Mouse (Mus musculus): ENCODE measurements around the gene Sf3a1.

Gene Sf3a1

DNA sequence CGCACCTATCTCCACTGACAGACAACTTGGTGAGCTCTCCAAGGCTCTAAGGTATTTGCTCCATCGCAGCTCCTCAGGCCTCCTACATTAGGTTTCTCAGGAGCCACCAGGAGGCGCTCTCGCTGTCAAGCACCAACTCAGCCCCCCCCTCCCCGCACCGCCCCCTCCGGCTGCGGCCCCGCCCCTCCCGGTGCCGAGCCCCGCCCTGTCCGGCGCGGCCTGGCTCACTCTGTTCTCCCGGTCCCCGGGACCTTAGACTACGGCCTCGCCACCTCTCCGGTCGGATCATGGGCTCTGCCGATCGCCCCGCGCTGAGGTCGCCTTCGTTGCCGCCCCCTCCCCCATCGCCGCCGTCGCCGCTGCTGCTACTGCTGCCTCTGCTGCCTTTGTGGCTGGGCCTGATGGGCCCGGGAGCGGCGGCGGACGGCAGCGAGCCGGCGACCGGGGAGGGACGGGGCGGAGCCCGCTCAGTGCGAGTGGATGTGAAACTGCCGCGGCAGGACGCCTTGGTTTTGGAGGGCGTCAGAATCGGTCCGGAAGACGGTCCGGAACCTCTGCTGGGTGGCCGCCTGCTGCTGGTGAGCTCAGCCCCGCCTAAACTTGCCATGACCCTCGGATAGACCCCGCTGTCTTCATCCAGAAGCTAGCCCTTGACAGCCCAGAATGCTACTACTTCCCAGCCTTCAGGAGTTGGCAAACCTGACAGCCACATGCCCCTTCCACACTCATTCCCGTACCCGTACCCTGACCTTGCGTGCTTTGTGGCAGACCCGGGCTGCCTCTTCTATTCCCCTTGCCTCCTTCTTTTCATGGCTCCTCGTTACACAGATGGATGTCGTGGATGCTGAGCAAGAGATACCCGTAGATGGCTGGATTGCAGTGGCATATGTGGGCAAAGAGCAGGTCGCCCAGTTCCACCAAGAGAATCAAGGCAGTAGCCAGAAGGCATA lies 24.9 kb upstream of the Sf3a1 start, which contains the start of gene Rnf215:
Gene Rnf215, plus strand, starts transcription at position 217 of the 950 bp plus-strand sequence.
- peak; percentile 90 for DNase-seq (ENCODE audit: low read depth, low spot score)

DNA sequence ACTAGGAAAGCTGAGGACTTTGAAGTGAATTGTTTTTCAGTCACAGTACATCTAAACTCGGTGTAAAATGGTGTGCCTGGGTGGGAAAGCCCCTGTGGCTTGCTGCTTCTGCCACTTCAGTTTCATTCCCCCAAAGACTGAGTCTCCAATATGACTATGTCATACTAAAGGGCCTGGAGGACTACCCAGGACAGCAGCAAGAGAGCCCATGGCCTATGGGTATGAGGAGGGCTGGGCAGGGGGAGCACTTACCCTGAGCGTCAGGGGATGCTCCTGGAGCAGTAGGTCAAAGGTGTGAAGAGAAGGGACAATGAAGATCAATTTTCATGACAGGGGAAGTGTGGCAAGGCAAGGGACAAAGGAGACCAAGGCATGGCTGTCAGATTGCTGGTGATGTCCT lies 21.2 kb upstream of the Sf3a1 start:
- DNase-seq (ENCODE audit: low read depth, low spot score) = no peak

DNA sequence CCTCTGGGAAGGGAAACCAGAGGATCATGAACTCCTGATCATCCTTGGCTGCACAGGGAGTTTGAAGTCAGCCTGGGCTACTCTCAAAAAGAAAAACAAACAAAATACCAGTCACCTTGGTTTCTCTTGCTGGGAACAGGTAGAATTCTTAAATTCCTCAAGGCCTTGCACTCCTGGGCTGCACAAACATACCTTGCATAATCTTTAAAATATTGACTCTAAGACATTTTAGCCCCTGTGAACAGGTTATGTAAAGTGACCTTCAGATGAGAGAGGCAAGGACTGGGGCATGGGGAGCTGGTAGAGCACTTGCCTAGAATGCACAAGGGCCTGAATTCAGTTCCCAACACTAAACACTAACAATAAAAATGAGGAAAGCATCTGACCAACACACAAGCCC lies 18.6 kb upstream of the Sf3a1 start:
- no peak for DNase-seq (ENCODE audit: low read depth, low spot score)

DNA sequence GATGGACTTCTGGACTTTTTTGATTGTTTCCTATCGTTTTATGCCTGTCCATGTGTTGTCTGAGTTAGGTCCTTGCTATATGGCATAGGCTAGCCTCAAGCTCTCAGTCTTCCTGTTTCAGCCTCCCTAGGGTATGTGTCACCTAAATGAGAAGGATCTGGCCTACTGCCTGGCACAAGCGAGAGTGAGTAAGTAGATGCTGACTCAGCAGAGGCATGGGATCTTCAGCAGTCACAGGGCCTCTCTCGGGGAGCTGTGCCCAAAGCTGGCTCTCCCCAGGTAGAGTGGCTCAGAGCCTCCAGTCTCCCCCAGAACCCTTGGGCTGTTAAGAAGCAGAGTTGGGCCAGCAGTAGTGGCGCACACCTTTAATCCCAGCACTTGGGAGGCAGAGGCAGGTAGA lies 17.8 kb upstream of the Sf3a1 start:
- no peak for DNase-seq (ENCODE audit: low read depth, low spot score)

DNA sequence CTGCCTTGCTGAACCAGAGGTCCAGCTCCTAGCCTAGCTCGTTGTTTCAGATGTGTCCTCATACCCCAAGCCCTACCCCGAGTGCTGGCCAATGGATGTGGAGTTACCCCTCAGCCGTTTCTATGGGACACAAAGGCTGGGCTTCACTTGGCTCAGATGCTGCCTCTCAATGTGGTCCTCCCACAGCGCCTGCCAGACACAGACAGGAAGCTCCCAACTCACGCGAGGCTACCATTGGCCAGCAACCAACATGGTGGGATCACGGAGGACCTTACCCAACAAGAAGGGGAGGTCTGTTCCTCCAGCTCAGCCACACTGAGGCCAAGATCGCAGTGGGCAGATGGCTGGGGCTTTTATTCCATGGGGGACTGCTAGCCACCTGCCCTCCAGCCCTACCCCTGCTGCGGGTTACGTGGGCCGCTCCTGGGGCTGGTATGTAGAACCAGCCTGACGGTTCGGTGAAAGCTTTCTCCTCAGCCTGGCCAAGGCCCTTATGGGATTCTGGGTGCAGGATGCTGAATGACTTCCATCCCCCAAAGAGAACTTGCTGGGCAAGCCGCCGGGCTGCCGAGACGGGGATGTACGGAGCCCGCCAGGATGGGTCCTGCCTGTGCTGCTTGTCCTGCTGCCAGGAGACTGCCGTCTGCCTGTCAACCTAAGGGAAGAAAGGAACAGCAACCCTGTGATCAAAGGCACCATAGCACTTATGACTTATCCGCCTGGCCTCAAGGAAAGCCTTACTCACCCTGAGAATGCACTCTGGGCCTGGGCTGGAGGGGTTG lies 16.7 kb upstream of the Sf3a1 start:
- no peak for DNase-seq (ENCODE audit: low read depth, low spot score)

DNA sequence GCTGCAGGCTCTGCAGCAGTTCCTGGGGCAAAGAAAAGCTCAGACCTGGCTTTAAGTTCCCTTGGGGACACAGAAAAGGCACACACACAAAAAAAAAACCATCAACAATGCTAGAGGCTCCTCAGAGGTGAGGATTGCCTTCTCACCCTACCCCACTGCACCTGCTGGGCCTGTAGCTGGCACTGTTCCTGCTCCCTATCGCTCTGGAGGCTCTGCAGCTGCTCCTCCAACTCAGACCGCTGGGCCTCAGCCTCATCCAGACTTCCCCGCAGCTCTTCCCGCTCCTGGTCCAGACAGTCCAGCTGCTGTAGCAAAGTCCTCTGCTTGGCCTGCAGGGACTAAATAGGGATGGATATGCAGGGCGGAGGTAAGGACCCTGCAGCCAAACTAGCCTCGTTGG lies 13.8 kb upstream of the Sf3a1 start:
- no peak for DNase-seq (ENCODE audit: low read depth, low spot score)

DNA sequence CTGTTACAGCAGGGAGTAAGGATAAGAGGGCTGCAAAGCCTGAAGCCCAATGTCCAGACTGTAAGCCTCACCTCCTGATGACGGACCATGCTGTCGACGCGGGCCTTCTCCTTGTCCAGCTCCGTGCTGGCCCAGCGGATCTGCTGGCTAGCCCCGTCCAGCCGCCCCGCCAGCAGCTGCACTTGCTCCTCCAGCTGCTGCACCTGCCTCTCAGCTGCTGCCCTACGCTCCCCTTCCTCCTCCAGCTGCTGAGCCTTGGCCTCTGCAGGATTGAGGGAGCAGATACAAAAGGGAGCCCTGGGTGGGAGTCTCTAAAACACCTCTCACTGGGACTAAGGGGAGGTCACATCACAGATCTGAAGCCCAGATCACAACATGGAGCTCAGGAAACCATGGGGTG lies 13.1 kb upstream of the Sf3a1 start:
- no peak for DNase-seq (ENCODE audit: low read depth, low spot score)

DNA sequence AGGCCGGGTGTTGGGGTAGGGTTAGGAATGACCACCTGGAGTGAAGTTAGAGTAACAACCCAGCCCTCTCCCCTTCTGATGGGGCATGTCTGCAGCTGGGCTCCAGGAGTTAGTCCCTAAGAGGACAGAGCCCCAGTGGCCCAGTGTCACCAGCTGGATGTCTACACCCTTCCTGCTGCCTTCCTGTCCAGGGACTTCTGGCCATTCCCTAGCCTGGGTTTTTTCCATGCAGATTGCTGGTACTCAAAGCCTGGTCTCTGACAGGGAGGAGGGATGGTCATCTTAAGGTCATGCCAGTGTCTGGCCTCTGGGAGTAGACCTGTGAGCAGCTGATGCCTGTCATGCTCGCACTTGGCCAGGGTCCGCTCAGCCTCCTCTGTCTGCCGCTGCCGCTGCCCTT lies 12.0 kb upstream of the Sf3a1 start:
- no peak for DNase-seq (ENCODE audit: low read depth, low spot score)

DNA sequence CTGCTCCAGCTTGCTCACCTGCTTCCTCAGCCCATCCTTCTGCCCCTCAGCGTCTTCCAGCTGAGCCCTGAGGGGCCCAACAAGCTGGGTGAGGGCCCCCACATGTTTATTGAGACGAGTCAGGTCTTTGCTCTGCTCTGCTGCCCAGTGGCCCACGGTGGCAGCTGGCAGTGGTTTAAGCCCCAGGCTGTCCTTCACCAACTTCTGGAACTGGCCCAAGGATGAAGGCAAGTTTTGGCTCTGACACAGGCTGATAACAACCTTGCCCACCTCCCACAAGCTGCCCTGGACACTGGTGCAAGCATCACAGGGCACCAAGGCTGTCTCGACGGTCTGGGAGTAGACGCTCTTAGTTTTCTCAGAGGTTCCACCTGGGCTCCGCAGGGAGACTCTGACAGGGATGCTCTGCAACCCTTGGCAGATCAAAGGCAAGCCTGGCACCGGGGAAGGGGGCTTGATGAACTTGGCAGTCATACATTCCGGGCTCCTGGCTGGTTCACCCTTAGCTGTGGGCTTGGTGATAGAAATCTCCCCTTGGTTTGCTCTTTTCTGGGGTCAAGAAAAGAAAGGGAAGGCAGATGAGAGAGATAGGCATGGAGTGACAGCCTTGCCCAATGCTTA lies 11.5 kb upstream of the Sf3a1 start:
- no peak for DNase-seq (ENCODE audit: low read depth, low spot score)

DNA sequence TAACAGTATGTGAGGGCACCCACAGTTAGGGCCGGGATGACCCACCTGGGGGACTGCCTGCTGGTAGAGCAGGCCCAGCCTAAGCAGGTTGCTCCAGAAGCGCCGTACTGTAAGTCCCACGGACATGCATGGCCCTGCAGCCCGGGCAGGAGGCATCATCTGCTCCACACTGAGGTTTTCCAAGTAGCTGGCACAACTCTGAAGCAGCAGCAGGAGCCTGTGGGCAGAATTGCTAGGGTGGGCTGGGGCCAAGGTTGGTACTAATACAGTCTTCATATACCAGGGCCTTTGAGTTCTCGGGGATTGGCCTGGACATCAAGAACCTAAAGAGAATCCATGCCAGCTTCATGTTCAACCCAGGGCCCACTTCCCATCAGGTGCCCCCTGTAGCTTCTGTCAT lies 10.3 kb upstream of the Sf3a1 start:
- DNase-seq (ENCODE audit: low read depth, low spot score) = no peak

DNA sequence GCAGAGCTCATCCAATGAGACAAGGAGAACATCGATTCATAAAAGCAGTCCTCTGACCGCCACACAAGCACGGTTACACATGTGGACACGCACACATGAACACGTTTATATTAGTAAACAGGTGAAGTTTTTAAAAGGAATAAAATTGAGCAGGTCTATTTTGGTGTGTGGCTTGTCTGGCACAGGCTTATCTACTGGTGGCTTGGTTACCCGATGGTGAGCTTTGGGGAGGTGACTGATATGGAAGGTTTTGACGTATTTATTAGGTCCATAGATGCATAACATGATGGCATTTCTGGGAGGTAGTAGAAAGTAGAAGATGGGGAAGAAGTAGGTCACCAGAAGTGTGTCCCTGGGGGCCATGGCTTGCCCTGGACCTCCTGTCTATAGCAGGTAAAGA lies 6.5 kb upstream of the Sf3a1 start:
- no peak for DNase-seq (ENCODE audit: low read depth, low spot score)

DNA sequence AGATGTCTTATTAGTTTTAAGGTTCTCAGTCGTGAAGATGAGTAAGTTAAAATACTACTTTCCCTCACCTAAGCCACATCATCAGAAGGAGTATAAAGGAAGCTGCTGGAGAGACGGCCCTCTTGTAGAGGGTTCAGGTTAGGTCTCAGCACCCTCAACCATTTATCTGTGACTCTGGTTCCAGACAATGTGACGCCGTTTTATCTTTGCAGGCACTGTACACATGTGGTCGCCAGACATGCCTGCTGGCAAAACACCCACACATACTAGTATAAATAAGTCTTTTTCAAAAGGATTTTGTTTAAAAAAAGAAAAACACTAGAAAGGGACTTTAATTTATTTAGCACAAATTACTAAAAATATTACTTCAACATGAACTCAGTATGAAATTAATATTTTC lies 4.5 kb upstream of the Sf3a1 start:
- no peak for DNase-seq (ENCODE audit: low read depth, low spot score)

DNA sequence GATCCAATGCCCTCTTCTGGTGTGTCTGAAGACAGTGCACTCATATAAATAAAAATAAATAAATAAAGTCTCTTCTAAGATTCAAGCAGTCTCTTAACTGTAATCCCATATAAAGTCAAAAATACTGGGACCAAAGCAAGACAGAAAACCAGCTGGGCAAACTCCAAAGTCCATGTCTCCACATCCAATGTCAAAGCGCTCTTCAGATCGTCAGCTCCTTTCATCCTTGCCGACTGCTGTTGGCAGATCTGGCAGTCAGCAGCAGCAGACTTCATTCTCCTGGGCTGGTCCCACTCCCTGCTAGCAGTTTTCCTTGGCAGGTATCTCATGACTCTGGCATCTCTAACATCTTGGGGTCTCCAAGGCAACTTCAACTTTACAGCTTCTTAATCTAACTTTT lies 1.5 kb upstream of the Sf3a1 start:
- DNase-seq (ENCODE audit: low read depth, low spot score) = no peak

DNA sequence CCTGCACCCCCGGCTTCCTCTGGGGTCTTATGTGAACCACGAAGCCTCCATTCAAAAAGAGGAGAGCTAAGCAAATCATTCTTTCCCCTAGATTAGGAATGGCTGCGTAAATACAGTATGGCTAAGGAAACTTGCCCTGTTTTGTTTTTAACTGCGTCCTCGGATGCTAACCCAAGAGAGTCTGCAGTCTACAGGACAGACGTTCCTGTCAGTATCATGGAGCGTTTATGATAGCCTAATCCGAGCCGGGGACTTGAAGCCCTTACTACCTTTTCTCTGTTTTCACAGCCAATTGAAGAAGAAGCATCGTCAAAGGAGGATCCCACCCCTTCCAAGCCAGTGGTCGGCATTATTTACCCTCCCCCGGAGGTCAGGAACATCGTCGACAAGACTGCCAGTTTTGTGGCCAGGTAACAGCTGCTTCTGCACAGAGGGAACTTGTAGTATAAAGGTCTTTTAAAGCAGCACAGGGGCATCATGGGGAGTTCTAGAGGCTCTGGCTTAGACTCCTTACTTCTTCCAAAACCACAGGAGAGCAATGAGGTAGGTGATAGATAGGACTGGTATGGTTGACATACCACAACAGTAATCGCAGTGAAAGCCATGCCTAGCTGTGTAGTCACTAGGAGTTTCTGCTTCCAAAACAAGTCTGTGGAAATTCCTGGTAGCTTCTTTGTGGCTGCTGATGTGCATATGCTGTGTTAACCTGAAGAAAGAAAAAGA lies 769 bp downstream of the Sf3a1 start:
- DNase-seq (ENCODE audit: low read depth, low spot score) = no peak

DNA sequence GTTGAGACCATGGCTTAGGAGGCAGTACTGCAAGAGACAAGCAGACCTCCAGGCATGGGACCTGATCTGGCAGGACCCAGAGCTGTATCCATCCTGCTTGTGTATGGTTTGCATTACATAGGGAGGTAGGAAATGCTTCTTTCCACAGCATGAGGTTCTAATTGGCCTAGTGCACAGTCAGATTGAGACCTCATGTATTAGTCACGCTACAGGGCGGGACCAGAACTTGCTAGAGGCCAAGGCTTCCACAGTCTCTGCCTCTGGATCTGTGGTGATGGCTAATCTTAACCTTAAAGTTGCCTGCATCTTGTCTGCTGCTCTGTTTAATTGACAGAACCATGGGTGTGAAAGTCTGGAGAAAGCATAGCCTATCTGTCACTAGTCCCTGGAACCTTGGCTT lies 4.6 kb downstream of the Sf3a1 start:
- DNase-seq (ENCODE audit: low read depth, low spot score) = no peak

DNA sequence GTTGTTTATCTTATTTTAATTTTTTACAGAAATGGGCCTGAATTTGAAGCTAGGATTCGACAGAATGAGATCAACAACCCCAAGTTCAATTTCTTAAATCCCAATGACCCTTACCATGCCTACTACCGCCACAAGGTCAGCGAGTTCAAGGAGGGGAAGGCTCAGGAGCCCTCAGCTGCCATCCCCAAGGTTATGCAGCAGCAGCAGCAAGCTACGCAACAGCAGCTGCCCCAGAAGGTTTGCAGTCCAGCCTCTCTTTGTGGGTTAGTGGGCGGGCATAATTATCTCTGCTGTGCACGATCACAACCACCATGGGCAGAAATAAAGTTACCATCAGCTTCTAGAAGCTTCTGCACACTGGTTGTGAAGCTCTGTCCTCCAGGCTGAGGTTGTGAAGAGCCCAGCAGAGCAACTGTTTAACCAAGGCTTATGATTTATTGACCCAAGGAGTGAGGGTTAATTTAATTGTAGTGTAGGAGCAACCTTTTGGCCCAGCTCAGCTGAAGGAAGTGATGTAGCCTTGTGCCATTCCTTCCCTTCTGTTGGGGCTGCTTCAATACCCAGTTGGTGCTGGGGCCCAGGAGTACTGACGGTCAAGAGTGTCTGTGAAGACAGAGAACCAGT lies 6.4 kb downstream of the Sf3a1 start:
- no peak for DNase-seq (ENCODE audit: low read depth, low spot score)

DNA sequence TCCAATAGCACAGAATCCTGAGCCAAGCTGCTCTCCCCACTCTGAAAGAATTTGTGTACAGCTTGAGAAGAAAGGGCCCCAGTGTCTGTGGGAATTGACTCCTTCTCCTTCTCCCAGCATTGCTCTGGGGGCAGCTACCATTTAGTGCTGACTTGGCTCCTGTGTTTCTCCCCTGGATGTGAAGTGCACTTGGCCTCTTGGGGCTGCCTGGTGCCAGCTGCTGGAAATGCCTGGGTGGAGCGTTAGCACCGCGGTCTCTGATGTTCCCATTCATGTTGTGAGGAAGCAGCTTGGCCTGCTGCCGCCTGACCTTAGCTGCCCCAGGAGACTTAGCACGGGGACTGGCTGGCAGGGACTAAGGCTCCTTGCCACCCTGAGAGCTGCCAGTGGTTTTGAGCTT lies 14.4 kb downstream of the Sf3a1 start:
- no peak for DNase-seq (ENCODE audit: low read depth, low spot score)

DNA sequence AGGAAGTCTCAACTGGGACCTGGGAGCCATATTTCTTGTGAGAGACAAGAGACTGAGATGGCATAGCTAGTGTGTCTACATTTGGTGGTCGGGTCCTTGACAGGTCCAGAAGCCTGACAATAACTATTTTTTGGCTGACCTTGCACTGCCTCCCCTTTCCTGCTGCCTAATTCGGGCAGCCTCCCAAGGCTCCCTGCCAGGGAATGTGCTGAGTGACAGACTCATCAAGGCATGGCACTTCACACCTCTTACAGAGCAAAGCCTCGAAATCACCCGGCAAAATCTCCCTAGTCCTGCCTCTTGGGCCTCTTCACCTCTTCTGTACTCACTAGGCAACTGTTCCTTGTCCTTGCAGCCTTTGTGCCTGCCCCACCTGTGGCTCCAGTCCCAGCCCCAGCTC lies 17.6 kb downstream of the Sf3a1 start:
- no peak for DNase-seq (ENCODE audit: low read depth, low spot score)

DNA sequence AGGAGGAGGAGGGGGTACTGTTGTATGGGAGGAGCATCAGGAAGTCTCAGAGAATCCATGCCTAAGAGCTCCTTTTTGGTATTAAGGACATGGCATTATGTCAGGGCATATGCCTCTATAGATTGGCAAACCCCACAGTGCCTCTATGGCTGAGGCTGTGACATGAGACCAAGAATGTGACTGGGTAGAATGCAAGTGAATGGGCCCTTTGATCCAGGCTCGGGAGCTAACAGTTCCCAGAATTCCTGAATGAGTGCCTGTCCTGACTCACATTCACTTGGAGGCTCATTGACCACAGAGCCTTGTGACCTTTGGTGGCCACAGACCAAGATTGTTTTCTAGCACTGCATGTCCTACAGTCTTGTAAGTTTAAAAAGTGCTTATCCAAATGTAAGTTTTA lies 21.9 kb downstream of the Sf3a1 start:
- DNase-seq (ENCODE audit: low read depth, low spot score) = no peak

DNA sequence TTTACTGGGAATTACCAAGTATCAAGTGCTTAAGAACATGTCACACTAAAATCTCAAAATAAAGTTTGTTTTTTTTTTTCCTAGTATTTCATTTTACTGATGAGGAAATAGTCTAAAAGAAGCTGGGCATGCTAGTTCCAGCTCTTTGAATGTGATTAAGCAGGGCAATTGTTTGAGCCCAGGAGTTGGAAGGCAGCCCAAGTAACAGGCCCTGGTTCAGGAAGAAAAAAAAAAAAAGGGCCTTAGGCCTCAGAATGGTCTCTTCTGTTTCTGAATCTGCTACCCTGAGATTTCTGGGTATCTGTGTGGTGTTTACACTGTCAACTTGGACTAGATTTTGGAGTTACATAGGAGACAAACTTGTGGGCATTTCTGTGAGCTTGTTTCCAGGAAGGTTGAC lies 23.4 kb downstream of the Sf3a1 start:
- no peak for DNase-seq (ENCODE audit: low read depth, low spot score)

DNA sequence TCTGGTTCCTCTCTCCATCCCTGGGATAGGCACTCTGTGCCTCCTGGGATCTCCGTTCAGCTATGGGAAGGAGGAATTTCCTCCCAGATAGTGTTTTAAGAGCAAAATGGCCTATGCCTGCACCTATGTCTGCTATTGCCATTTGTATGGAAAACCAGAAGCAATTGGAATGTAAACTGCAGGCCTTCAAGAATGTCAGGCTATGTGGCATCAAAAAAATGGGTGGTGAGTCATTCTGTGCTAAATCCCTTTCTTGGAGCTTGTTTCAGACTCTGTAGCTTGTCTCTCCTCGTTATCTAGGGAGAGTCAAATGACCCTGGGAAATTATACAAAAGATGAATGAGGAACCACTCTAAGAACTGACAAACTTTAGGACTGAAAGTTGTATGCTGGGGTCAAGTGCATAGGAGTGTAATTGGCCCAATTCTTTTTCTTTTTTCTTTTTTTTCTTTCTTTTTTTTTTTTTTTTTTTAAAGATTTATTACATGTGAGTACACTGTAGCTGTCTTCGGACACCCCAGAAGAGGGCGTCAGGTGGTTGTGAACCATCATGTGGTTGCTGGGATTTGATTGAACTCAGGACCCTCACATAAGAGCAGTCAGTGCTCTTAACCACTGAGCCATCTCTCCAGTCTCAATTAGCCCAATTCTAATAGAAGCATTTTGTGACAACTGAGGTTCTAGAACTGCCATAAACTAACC lies 24.3 kb downstream of the Sf3a1 start:
- no peak for DNase-seq (ENCODE audit: low read depth, low spot score)

Measured in forelimb bud, embryonic 11.5 days (tissue).